ENCODE assay signal across 15 mouse cellular contexts in the genomic region with DNA sequence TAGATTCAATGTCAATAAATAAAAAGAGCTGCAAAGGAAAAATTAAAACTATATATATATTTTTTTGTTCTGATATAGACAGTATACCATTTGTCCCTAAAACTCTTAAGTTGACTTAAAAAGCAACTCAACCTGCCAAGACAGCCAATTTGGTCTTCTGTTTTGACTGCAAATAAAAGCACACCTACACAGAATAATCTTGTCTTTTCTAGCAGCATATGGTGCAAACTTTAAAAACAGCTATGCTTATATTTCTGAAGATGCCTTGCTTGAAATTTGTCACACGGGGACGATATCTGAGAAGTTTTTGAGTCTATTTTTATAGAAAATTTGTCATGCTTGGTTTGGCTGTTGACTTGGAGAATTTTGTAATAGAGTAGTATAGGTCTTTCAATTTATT. TPM values are rescaled to one million over a fixed set of nuclear protein-coding genes. Genes with fewer than 3 reads are reported as not detected.
"Had no signal": no experiment of that assay in that cellular context is flagged by ENCODE, and none has a peak within 500 bp of the region (broad histone marks: within the 10 kb centered on the region; RNA-seq: fewer than 3 reads in every experiment).

No protein-coding gene starts in this region.

- ATAC-seq: midbrain, embryonic 16.5 days had no signal

- DNase-seq: lung, adult 18-20 months; lung, embryonic 14.5 days; lung, postnatal 10 days; lung, postnatal 4 days; midbrain, embryonic 14.5 days; retina, postnatal 1 day; right cerebral cortex, adult 18-20 months; right cerebral cortex, postnatal 25 days; right cerebral cortex, postnatal 4 days; spleen, adult 18-20 months; thymus, adult 2 months; thymus, postnatal 36 days had no signal

RNA-seq across cellular contexts. Expression of gene Hoxd1, which starts 11.6 kb away (rescaled TPM):
- total RNA-seq: megakaryocyte, adult 5-6 weeks; megakaryocyte-erythroid progenitor cell, adult 5-6 weeks had no signal

RNA-seq across cellular contexts. Expression of gene Gm28230, which starts 47.8 kb away (rescaled TPM):
- total RNA-seq: megakaryocyte, adult 5-6 weeks; megakaryocyte-erythroid progenitor cell, adult 5-6 weeks had no signal
